Mouse (Mus musculus) left cerebral cortex, adult 8-10 months (tissue): ENCODE measurements around the gene Vmn2r31. TPM values are rescaled to one million over a fixed set of nuclear protein-coding genes. Genes with fewer than 3 reads are reported as not detected.
"Not testable (repeated sequence)": the region's sequence is repeated elsewhere in the genome, so short reads cannot be mapped to it uniquely, and the experiment has no call there.

Experiments used
- DNase-seq, 2 experiments: peaks; one replicate each; pipeline ENCODE4 v3.0.0; 2022; ENCODE audit warnings: low spot score in 2 of 2
- total RNA-seq, 4 experiments: library from RNA; stranded (reverse); gene quantifications; 2 replicates each; pipeline ENCODE4 v1.2.4; 2022

Gene Vmn2r31
- not detected for total RNA-seq

- DNase-seq = not testable (repeated sequence)
These were observed at the start of gene Vmn2r31 for GRCm38 (mm10) chr7:7399603-7400002. Gene Vmn2r31, minus strand, starts transcription at chr7:7399703.

GRCm38 (mm10) chr7:7374431-7374830 is 25.1 kb downstream of the Vmn2r31 start, which contains the start of gene Gm45783:
Gene Gm45783, minus strand, starts transcription at chr7:7374573.
- DNase-seq = not testable (repeated sequence)

GRCm38 (mm10) chr7:7337509-7337908 is 62.0 kb downstream of the Vmn2r31 start, which contains the start of gene Vmn2r30:
Gene Vmn2r30, minus strand, starts transcription at chr7:7337609.
- not testable (repeated sequence) for DNase-seq

Other genes starting within 250 kb of the Vmn2r31 start
- 1 to 10 TPM; 7.3 to 8.4 (median 7.7) TPM for gene Zfp418, start 228.4 kb downstream of the Vmn2r31 start, total RNA-seq
- gene Zfp772, start 189.7 kb downstream of the Vmn2r31 start, total RNA-seq = 1 to 10 TPM; 7.3 to 9.0 (median 8.1) TPM
- gene Vmn2r29, start 152.4 kb downstream of the Vmn2r31 start, total RNA-seq = 1 to 10 TPM; 1.1 to 2.5 (median 1.8) TPM
- 10 to 100 TPM in 2 of 4 experiments, 1 to 10 TPM in 2; 8.7 to 14.7 (median 9.6) TPM for gene Gm45844, start 121.4 kb downstream of the Vmn2r31 start, total RNA-seq
- gene Clcn4, start 98.9 kb downstream of the Vmn2r31 start, total RNA-seq = 100 to 1,000 TPM; 125 to 134 (median 129) TPM
- gene Vmn2r30, start 62.1 kb downstream of the Vmn2r31 start, total RNA-seq = under 1 TPM in 2 of 4 experiments, not detected in 2; 0.06 to 0.07 TPM
- gene Gm45783, start 25.1 kb downstream of the Vmn2r31 start, total RNA-seq = not detected
- gene Vmn2r32, start 80.3 kb upstream of the Vmn2r31 start, total RNA-seq = not detected
- not detected for gene Vmn2r33, start 167.1 kb upstream of the Vmn2r31 start, total RNA-seq